Mouse (Mus musculus): ENCODE results near the gene Mme. TPM values are rescaled to one million over a fixed set of nuclear protein-coding genes. Genes with fewer than 3 reads are reported as not detected.

Gene Mme
- 0.88 and 1.4 TPM in 2 replicates for polyA plus RNA-seq (2012; rRNA removed)

- Histone ChIP-seq H3K4me1 (replicated peaks; ENCODE audit: control insufficient read depth, insufficient read depth, low read length) (no peaks in the 10 kb centered on the region), H3K4me3 (ENCODE audit: control insufficient read depth, insufficient read depth, low read length) (no peak within 1 kb of the TSS), H3K27me3 (ENCODE audit: control insufficient read depth, insufficient read depth, low read length) (no peaks in the 10 kb centered on the region), H3K27ac (ENCODE audit: control insufficient read depth, insufficient read depth, low read length) (no peak within 1 kb of the TSS), H3K36me3 (ENCODE audit: control insufficient read depth, insufficient read depth, low read length) (no peaks in the 10 kb centered on the region)
- DNase-seq, result no peak
- WGBS, result 86% methylated on average over 7 of the region's 7 CpGs
- TF ChIP-seq POLR2A (IDR thresholded peaks at IDR 0.05; ENCODE audit: control insufficient read depth, extremely low read depth, insufficient read depth, low read length, poor library complexity) (no peak), CTCF (IDR thresholded peaks at IDR 0.05; ENCODE audit: borderline replicate concordance, control insufficient read depth, extremely low read depth, insufficient read depth, low read length, poor library complexity) (no peak)
Measured at GRCm38 (mm10) chr3:63241099-63241587, at the start of gene Mme. Mme (plus strand) TSS chr3:63241537.

- no peak for TF ChIP-seq POLR2A (IDR thresholded peaks at IDR 0.05; ENCODE audit: control insufficient read depth, extremely low read depth, insufficient read depth, low read length, poor library complexity)
- TF ChIP-seq CTCF (IDR thresholded peaks at IDR 0.05; ENCODE audit: borderline replicate concordance, control insufficient read depth, extremely low read depth, insufficient read depth, low read length, poor library complexity), result no peak
- no peak overlapping the region for H3K4me3 ChIP-seq (ENCODE audit: control insufficient read depth, insufficient read depth, low read length)
- H3K36me3 ChIP-seq (ENCODE audit: control insufficient read depth, insufficient read depth, low read length), result no peaks in the 10 kb centered on the region
- WGBS, result 89% methylated on average over 3 of the region's 3 CpGs
- no peak for DNase-seq
- H3K4me1 ChIP-seq (replicated peaks; ENCODE audit: control insufficient read depth, insufficient read depth, low read length), result no peaks in the 10 kb centered on the region
- H3K27ac ChIP-seq (ENCODE audit: control insufficient read depth, insufficient read depth, low read length), result no peak overlapping the region
- H3K27me3 ChIP-seq (ENCODE audit: control insufficient read depth, insufficient read depth, low read length), result no peaks in the 10 kb centered on the region
Measured at GRCm38 (mm10) chr3:63196565-63196964, 44.8 kb upstream of the Mme start.

- DNase-seq, result no peak
- WGBS, result 91% methylated on average over 2 of the region's 2 CpGs
- Histone ChIP-seq H3K27me3 (ENCODE audit: control insufficient read depth, insufficient read depth, low read length) (no peaks in the 10 kb centered on the region), H3K27ac (ENCODE audit: control insufficient read depth, insufficient read depth, low read length) (no peak overlapping the region), H3K4me3 (ENCODE audit: control insufficient read depth, insufficient read depth, low read length) (no peak overlapping the region), H3K4me1 (replicated peaks; ENCODE audit: control insufficient read depth, insufficient read depth, low read length) (no peaks in the 10 kb centered on the region), H3K36me3 (ENCODE audit: control insufficient read depth, insufficient read depth, low read length) (no peaks in the 10 kb centered on the region)
- TF ChIP-seq CTCF (IDR thresholded peaks at IDR 0.05; ENCODE audit: borderline replicate concordance, control insufficient read depth, extremely low read depth, insufficient read depth, low read length, poor library complexity) (no peak), POLR2A (IDR thresholded peaks at IDR 0.05; ENCODE audit: control insufficient read depth, extremely low read depth, insufficient read depth, low read length, poor library complexity) (no peak)
Measured at GRCm38 (mm10) chr3:63198026-63198425, 43.3 kb upstream of the Mme start.

GRCm38 (mm10) chr3:63221867-63222591, 19.3 kb upstream of the Mme start:
- H3K27ac ChIP-seq (ENCODE audit: control insufficient read depth, insufficient read depth, low read length), result no peak overlapping the region
- no peaks in the 10 kb centered on the region for H3K36me3 ChIP-seq (ENCODE audit: control insufficient read depth, insufficient read depth, low read length)
- H3K4me3 ChIP-seq (ENCODE audit: control insufficient read depth, insufficient read depth, low read length), result no peak overlapping the region
- WGBS, result 85% methylated on average over 4 of the region's 4 CpGs
- TF ChIP-seq POLR2A (IDR thresholded peaks at IDR 0.05; ENCODE audit: control insufficient read depth, extremely low read depth, insufficient read depth, low read length, poor library complexity), result no peak
- TF ChIP-seq CTCF (IDR thresholded peaks at IDR 0.05; ENCODE audit: borderline replicate concordance, control insufficient read depth, extremely low read depth, insufficient read depth, low read length, poor library complexity), result no peak
- no peak for DNase-seq
- H3K27me3 ChIP-seq (ENCODE audit: control insufficient read depth, insufficient read depth, low read length), result no peaks in the 10 kb centered on the region
- no peaks in the 10 kb centered on the region for H3K4me1 ChIP-seq (replicated peaks; ENCODE audit: control insufficient read depth, insufficient read depth, low read length)

- H3K4me1 ChIP-seq (replicated peaks; ENCODE audit: control insufficient read depth, insufficient read depth, low read length), result no peaks in the 10 kb centered on the region
- H3K4me3 ChIP-seq (ENCODE audit: control insufficient read depth, insufficient read depth, low read length), result no peak overlapping the region
- H3K36me3 ChIP-seq (ENCODE audit: control insufficient read depth, insufficient read depth, low read length), result no peaks in the 10 kb centered on the region
- no peak overlapping the region for H3K27ac ChIP-seq (ENCODE audit: control insufficient read depth, insufficient read depth, low read length)
- TF ChIP-seq POLR2A (IDR thresholded peaks at IDR 0.05; ENCODE audit: control insufficient read depth, extremely low read depth, insufficient read depth, low read length, poor library complexity) (no peak), CTCF (IDR thresholded peaks at IDR 0.05; ENCODE audit: borderline replicate concordance, control insufficient read depth, extremely low read depth, insufficient read depth, low read length, poor library complexity) (no peak)
- no peak for DNase-seq
- 82% methylated on average over 1 of the region's 1 CpGs for WGBS
- H3K27me3 ChIP-seq (ENCODE audit: control insufficient read depth, insufficient read depth, low read length), result no peaks in the 10 kb centered on the region
Measured at GRCm38 (mm10) chr3:63223676-63224075, 17.7 kb upstream of the Mme start.

- Histone ChIP-seq H3K36me3 (ENCODE audit: control insufficient read depth, insufficient read depth, low read length) (no peaks in the 10 kb centered on the region), H3K4me3 (ENCODE audit: control insufficient read depth, insufficient read depth, low read length) (no peak overlapping the region), H3K4me1 (replicated peaks; ENCODE audit: control insufficient read depth, insufficient read depth, low read length) (no peaks in the 10 kb centered on the region), H3K27ac (ENCODE audit: control insufficient read depth, insufficient read depth, low read length) (no peak overlapping the region), H3K27me3 (ENCODE audit: control insufficient read depth, insufficient read depth, low read length) (no peaks in the 10 kb centered on the region)
- TF ChIP-seq POLR2A (IDR thresholded peaks at IDR 0.05; ENCODE audit: control insufficient read depth, extremely low read depth, insufficient read depth, low read length, poor library complexity) (no peak), CTCF (IDR thresholded peaks at IDR 0.05; ENCODE audit: borderline replicate concordance, control insufficient read depth, extremely low read depth, insufficient read depth, low read length, poor library complexity) (no peak)
- no peak for DNase-seq
- WGBS, result 87% methylated on average over 2 of the region's 2 CpGs
Measured at GRCm38 (mm10) chr3:63235957-63236356, 5.4 kb upstream of the Mme start.
